Mouse (Mus musculus) E14TG2a.4 (cell line): ENCODE measurements around the gene 2310011J03Rik.

Experiments used
- H3K27me3 ChIP-seq: 2 replicates; pipeline ENCODE4 v1.6.1; 2014; ENCODE audit warnings: low read length, control low read depth; ENCODE audit not compliant: insufficient read depth
- H3K36me3 ChIP-seq: 2 replicates; pipeline ENCODE4 v1.6.1; 2014; ENCODE audit warnings: low read length, control low read depth; ENCODE audit not compliant: insufficient read depth
- H3K4me1 ChIP-seq: replicated peaks from 2 replicates; pipeline ENCODE4 v1.6.1; 2014; ENCODE audit warnings: low read depth, low read length, control low read depth
- H3K4me3 ChIP-seq: replicated peaks from 2 replicates; pipeline ENCODE4 v1.5.1; 2014; ENCODE audit warnings: mild to moderate bottlenecking, low read length
- H3K9me3 ChIP-seq: 2 replicates; pipeline ENCODE4 v1.6.1; 2014; ENCODE audit warnings: low read length, control low read depth
- CTCF ChIP-seq: conservative IDR thresholded peaks from 2 replicates; pipeline ENCODE4 v1.5.1; 2014; ENCODE audit warnings: low read length
- NANOG ChIP-seq: IDR thresholded peaks from 2 replicates; pipeline ENCODE4 v1.6.1; 2014; ENCODE audit warnings: borderline replicate concordance, low read length, mixed read lengths
- POU5F1 ChIP-seq: IDR thresholded peaks from 2 replicates; pipeline ENCODE4 v1.6.1; 2014; ENCODE audit warnings: low read length, borderline replicate concordance

The 2310011J03Rik gene

DNA sequence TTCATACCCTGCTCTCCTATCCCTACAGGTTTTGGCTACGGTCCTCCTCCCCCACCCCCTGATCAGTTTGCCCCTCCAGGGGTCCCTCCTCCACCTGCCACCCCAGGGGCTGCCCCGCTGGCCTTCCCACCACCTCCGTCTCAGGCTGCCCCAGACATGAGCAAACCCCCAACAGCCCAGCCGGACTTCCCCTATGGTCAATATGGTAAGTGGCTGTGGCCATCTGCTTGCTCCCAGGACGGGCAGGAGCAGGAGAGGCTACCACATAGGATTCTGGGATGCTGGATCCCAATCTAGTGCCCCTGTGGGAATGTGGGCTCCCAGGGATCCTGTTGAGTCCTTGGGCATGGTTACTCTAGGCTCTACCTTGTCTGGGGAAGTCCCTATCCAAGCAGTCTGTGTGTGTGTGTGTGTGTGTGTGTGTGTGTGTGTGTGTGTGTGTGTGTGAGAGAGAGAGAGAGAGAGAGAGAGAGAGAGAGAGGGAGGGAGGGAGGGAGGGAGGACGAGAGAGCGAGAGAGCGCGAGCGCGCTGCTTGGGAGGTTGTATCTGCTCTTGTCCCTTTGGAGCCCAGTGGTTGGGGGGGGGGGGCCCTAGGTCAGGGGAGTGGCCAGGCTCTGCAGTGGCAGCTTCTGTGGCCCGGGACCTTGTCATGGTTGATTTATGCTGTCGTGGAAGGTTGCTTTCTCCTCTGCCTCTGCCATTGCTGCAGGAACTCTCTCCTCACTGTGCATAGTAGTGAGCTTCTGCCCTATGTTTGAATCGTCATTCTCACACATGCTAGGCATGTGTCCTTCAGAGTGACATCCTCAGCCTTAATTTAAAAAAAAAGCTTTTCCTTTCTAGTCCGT lies 34.9 kb downstream of the 2310011J03Rik start:
- no peaks in the 10 kb centered on the region for H3K27me3 ChIP-seq
- peaks cover 86% of the 10 kb centered on the region for H3K36me3 ChIP-seq
- TF ChIP-seq NANOG (no peak), CTCF (no peak), POU5F1 (no peak)
- H3K4me1 ChIP-seq, result peaks cover 85% of the 10 kb centered on the region
- no peak overlapping the region for H3K4me3 ChIP-seq
- no peaks in the 10 kb centered on the region for H3K9me3 ChIP-seq

DNA sequence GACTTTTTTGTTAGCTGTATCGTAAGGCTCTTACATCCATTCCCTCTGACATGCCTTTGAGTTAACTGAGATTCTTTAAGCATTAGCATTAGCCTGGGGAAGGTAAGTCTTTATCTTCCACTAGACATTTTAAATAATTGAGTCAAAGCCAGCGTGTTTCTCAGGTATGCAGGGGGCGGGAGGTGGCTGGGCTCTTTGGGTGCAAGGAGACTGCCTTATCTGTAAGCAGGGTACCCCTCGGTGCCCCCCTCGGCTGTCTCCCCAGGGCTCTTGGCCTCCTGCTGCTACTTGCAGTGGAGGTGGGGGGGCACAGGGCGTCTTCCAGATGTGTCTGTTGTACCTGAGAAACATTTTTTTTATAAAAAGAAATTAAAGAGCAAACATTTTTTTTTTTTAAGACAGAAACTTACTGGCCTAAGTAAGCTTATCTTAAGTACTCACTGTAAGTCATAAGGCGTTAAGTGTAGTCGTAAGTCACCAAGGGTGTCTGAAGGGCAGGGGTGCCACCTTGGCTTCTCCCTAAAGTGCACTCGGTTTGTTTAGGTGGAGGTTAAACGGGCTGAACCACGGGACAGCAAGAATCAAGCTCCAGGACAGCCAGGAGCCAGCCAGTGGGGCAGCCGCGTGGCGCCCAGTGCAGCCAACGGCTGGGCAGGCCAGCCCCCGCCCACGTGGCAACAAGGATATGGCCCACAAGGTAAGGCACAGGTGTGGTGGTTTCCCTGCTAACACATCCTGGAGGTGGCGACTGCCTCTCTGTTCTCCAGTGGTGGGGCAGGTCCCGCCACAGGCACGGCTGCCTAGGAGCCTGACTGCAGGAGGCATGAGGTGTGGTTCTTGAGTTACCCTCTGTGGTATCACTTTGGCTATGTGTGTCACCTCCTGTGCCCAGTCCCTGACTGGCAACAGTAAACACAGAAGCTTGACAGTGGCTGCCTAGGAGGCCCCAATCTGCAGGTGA lies 37.6 kb downstream of the 2310011J03Rik start:
- Histone ChIP-seq H3K27me3 (no peaks in the 10 kb centered on the region), H3K36me3 (peaks cover 99% of the 10 kb centered on the region), H3K9me3 (no peaks in the 10 kb centered on the region), H3K4me3 (no peak overlapping the region), H3K4me1 (peaks cover 92% of the 10 kb centered on the region)
- TF ChIP-seq CTCF (no peak), NANOG (no peak), POU5F1 (no peak)

DNA sequence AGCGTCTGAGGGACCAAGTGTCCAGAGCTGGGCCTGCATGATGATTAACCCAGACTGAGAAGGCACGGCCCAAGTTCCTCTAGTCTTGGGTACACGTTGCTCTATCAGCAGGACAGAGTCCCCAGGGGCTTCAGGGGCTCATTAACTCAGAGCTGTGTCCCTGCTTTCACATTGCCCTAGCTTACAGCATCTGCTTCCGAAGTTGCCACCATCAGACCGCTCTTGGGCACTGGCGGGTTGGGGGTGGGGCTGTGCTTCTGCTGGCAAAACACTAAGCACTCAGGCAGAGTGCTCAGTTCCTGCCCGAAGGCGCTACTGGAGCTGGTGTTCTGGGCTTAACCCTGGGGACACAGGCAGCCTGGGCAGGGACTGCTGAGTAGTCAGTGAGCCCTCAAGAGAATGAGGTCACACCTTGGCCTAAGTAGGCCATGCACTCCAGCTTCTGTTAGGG lies 38.4 kb downstream of the 2310011J03Rik start:
- Histone ChIP-seq H3K36me3 (peaks cover 99% of the 10 kb centered on the region), H3K27me3 (no peaks in the 10 kb centered on the region), H3K4me1 (peaks cover 92% of the 10 kb centered on the region), H3K9me3 (no peaks in the 10 kb centered on the region), H3K4me3 (no peak overlapping the region)
- TF ChIP-seq NANOG (no peak), POU5F1 (no peak), CTCF (no peak)

DNA sequence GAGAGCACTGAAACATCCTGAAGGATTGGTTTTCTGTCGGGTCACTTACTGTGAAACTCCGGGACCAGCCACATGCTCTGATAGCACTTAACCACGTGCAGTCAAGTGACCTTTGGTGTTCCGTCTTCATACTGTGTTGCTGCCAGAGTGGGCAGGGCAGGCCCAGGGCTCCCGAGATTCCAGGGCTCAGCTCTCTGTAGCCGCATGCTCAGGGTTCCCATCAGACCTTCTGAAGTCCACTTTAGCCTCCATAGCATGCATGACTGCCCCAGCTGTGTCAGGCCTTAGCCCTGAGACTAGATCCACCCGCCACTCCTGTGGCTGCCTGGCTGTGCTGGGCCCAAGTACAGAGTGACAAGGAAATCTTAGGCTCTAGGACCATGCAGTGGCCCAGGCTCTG lies 39.0 kb downstream of the 2310011J03Rik start:
- no peaks in the 10 kb centered on the region for H3K9me3 ChIP-seq
- no peak overlapping the region for H3K4me3 ChIP-seq
- peaks cover 92% of the 10 kb centered on the region for H3K4me1 ChIP-seq
- no peaks in the 10 kb centered on the region for H3K27me3 ChIP-seq
- TF ChIP-seq CTCF (no peak), POU5F1 (no peak), NANOG (no peak)
- H3K36me3 ChIP-seq, result peaks cover 99% of the 10 kb centered on the region

DNA sequence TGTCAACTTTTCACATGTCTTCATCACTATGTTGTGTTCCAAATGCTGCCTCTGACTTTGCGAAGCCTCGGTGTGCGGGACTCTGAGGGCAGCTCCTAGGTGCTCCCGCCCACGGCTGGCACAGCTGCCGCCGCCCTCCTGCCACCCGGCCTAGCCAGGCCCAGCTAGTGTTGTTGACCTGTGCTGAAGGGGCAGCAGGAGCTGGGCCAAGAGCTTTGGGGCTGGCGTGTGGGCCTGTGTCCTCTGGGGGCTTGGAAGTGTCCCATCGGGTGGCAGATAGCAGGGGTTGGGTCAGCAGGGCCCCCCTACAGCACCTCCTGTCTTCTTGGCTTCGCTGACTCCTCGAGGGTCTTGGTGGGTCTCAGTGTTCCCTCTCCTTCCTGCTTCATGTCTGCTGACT lies 41.1 kb downstream of the 2310011J03Rik start:
- no peak for TF ChIP-seq POU5F1
- no peak for TF ChIP-seq NANOG
- TF ChIP-seq CTCF, result no peak

DNA sequence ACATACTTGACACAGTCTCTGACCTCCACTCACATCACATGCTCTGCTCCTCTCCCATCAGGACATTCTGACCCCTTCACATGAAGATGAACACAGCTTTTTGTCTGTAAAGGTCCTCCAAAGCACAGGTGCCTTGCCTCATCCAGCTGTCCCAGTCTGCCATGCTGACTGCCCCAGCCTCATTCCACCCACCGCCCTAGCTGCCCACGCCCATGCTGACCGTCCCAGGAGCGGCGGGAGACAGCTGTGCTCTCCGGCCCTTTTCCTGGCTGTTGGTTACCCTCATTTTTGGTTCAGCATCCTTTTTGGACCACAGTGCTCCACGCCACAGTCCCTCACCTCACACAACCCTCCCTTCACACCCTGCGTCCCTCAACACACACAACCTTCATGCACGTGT lies 41.9 kb downstream of the 2310011J03Rik start:
- Histone ChIP-seq H3K4me3 (0 out of 2 replicates have a peak overlapping the region, but pooled peaks have one; percentile 1), H3K9me3 (no peaks in the 10 kb centered on the region), H3K36me3 (peaks cover 100% of the 10 kb centered on the region), H3K27me3 (no peaks in the 10 kb centered on the region), H3K4me1 (peaks cover 95% of the 10 kb centered on the region)
- TF ChIP-seq CTCF (no peak), POU5F1 (no peak), NANOG (no peak)

More for the DNA sequence above, 41.1 kb downstream of the 2310011J03Rik start:
- Histone ChIP-seq H3K27me3 (no peaks in the 10 kb centered on the region), H3K36me3 (peaks cover 99% of the 10 kb centered on the region), H3K9me3 (no peaks in the 10 kb centered on the region), H3K4me1 (peaks cover 95% of the 10 kb centered on the region), H3K4me3 (no peak overlapping the region)

DNA sequence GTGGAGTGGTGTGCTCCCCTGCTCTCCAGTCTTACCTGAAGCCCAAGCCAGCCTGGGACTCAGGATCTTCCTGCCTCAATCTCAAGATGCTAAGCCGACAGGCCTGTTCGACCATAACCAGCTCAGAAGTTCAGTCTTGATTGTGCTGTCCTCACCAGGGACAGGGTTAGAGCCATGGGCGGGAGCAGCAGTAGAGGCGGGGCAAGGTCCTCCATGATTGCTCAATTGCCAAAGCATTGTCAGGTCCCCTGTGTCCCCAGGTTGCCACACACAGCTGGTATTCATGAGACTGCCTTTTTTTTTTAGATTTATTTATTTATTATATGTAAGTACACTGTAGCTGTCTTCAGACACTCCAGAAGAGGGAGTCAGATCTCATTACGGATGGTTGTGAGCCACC lies 44.1 kb downstream of the 2310011J03Rik start:
- Histone ChIP-seq H3K27me3 (no peaks in the 10 kb centered on the region), H3K36me3 (peaks cover 98% of the 10 kb centered on the region), H3K4me1 (peaks cover 91% of the 10 kb centered on the region), H3K9me3 (no peaks in the 10 kb centered on the region), H3K4me3 (no peak overlapping the region)
- TF ChIP-seq POU5F1, result no peak
- TF ChIP-seq CTCF, result no peak
- no peak for TF ChIP-seq NANOG

DNA sequence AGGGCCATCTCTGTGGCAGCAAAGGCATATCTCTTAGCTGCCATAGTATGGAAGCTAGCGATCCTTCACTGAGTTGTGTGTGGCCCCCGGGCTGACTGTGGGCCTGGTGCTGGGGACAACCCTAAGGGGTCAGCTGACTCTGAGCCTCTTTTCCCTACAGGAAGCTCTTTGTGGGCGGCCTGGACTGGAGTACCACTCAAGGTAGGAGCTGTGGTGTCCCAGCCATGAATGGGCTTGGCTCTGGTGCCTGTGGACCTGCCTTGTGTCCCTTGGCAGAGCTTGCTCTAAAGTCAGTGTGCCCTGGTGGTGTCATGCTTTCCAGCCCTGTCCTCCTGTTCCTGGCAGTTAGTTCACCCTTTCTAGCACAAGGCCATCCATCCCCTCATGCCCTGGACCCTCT lies 46.5 kb downstream of the 2310011J03Rik start:
- H3K9me3 ChIP-seq, result no peaks in the 10 kb centered on the region
- peaks cover 98% of the 10 kb centered on the region for H3K36me3 ChIP-seq
- H3K4me1 ChIP-seq, result peaks cover 93% of the 10 kb centered on the region
- no peak for TF ChIP-seq CTCF
- no peak for TF ChIP-seq POU5F1
- TF ChIP-seq NANOG, result no peak
- H3K27me3 ChIP-seq, result no peaks in the 10 kb centered on the region
- H3K4me3 ChIP-seq, result peak overlapping the region; percentile 27; the same call in 1 of the 2 replicates
